Mouse (Mus musculus) limb, embryonic 12.5 days (tissue): ENCODE data around the gene Fgf11. TPM values are rescaled to one million over a fixed set of nuclear protein-coding genes. Genes with fewer than 3 reads are reported as not detected.

Experiments
- ATAC-seq: fragments of 200-750 bp; cut with Nextera tagmentation; 2 replicates; pipeline ENCODE4 v1.8.0; 2017; ENCODE audit warnings: low read depth, moderate TSS enrichment; ENCODE audit not compliant: insufficient number of reproducible peaks, insufficient read depth, low FRiP score, low TSS enrichment
- H3K27ac ChIP-seq: fragments of 300-500 bp; sonication (generic); 2 replicates; pipeline ENCODE4 v1.5.1; 2016; ENCODE audit warnings: mild to moderate bottlenecking, moderate library complexity
- H3K27me3 ChIP-seq: fragments of 300-500 bp; sonication (generic); 2 replicates; pipeline ENCODE4 v1.6.1; 2016; ENCODE audit warnings: mild to moderate bottlenecking, moderate library complexity
- H3K36me3 ChIP-seq: fragments of 300-500 bp; sonication (generic); 2 replicates; pipeline ENCODE4 v1.6.1; 2016; ENCODE audit warnings: mild to moderate bottlenecking, moderate library complexity
- H3K4me1 ChIP-seq: fragments of 300-500 bp; sonication (generic); replicated peaks from 2 replicates; pipeline ENCODE4 v1.6.1; 2016
- H3K4me2 ChIP-seq: fragments of 300-500 bp; sonication (generic); 2 replicates; pipeline ENCODE4 v1.6.1; 2016; ENCODE audit warnings: mild to moderate bottlenecking, moderate library complexity
- H3K4me3 ChIP-seq: fragments of 300-500 bp; sonication (generic); replicated peaks from 2 replicates; pipeline ENCODE4 v1.5.1; 2016; ENCODE audit warnings: mild to moderate bottlenecking
- H3K9ac ChIP-seq: fragments of 300-500 bp; sonication (generic); replicated peaks from 2 replicates; pipeline ENCODE4 v1.6.1; 2016; ENCODE audit warnings: mild to moderate bottlenecking, moderate library complexity
- H3K9me3 ChIP-seq: fragments of 300-500 bp; sonication (generic); 2 replicates; pipeline ENCODE4 v1.6.1; 2016; ENCODE audit warnings: mild to moderate bottlenecking, moderate library complexity
- WGBS: fragments of 180-500 bp; shearing (Covaris S2); methylation state at CpG from one replicate; pipeline ENCODE4 v1.1.7; 2016; 5-methylcytosine and 5-hydroxymethylcytosine counted together
- polyA plus RNA-seq: library from polyadenylated mRNA; unstranded; fragments of >200 nt; fragmentation: Nextera tagmentation; extraction: Ambion mirVana; gene quantifications from 2 replicates; pipeline ENCODE4 v1.2.1, GENCODE M21; 2016

Gene Fgf11
- polyA plus RNA-seq, 1 experiment from 2014 or later = 1.2 TPM

DNA sequence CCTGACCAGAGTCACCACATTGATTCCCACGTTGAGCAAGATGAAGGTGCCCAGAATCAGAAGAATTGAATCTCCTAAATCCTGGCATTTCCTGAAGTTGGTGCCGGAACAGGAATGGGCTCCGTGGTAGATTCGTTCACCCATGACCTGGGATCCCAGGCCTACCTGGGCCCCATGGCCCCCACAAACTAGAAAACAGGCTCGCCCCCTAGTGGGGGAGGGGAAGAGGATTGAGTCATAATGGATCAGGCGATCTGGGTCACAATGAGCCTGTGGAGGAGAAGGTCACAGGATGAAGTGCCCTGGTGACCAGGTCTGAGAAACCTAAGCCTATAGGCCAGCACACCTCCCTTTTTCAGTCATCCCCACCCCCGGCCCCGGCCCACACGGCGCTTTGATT lies 13.5 kb upstream of the Fgf11 start, which contains the start of gene Gm39566:
TSS of gene Gm39566 (minus strand) at position 144 of the 400 bp plus-strand sequence.
- Histone ChIP-seq H3K4me3 (no peak within 1 kb of the TSS), H3K9me3 (peaks cover 13% of the 10 kb centered on the region), H3K4me2 (no peak within 1 kb of the TSS), H3K4me1 (no peaks in the 10 kb centered on the region), H3K27me3 (no peaks in the 10 kb centered on the region), H3K9ac (no peak within 1 kb of the TSS), H3K36me3 (no peaks in the 10 kb centered on the region), H3K27ac (no peak within 1 kb of the TSS)
- WGBS = 58% methylated on average over 10 of the region's 10 CpGs
- ATAC-seq = no peak

DNA sequence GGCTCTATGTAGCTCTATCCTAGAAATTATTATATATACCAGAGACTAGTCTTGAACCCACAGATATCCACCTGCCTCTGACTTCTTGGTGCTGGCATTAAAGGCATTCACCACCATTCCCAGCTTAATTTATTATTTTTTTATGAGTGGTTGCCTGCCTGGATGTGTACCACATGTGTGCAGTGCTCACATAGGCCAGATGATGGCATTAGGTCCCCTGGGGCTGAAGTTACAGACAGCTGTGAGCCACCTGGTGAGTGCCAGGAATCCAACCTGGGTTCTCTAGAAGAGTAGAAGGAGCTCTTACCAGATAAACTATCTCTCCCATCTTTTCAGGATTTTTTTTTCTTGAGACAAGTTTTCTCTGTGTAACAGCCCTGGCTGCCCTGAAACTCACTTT lies 8.6 kb upstream of the Fgf11 start:
- Histone ChIP-seq H3K4me1 (no peaks in the 10 kb centered on the region), H3K4me3 (no peak overlapping the region), H3K4me2 (no peak overlapping the region), H3K9ac (no peak overlapping the region), H3K36me3 (no peaks in the 10 kb centered on the region), H3K27me3 (peaks cover 27% of the 10 kb centered on the region), H3K9me3 (peaks cover 9% of the 10 kb centered on the region), H3K27ac (no peak overlapping the region)
- no peak for ATAC-seq

DNA sequence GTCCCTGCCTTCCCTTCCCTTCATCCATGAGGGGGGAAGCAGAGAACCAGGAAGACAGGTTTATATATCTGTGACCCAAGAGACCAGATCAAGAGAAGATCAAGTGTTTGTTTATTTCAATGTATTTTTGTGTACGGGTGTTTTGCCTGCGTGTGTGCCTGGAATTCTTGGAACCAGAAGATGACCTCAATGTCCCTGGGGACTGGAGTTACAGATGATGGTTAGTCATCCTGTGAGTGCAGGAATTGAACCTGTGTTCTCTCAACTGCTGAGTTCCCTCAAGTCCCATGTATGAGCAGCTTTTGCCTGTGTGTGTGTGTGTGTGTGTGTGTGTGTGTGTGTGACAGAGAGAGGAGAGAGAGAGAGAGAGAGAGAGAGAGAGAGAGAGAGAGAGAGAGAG lies 6.0 kb upstream of the Fgf11 start:
- H3K27ac ChIP-seq = no peak overlapping the region
- H3K4me3 ChIP-seq = no peak overlapping the region
- H3K4me2 ChIP-seq = no peak overlapping the region
- ATAC-seq = no peak
- H3K4me1 ChIP-seq = peaks cover 26% of the 10 kb centered on the region
- no peaks in the 10 kb centered on the region for H3K36me3 ChIP-seq
- H3K9ac ChIP-seq = no peak overlapping the region
- peaks cover 9% of the 10 kb centered on the region for H3K9me3 ChIP-seq
- peaks cover 53% of the 10 kb centered on the region for H3K27me3 ChIP-seq
- 77% methylated on average over 2 of the region's 2 CpGs for WGBS

DNA sequence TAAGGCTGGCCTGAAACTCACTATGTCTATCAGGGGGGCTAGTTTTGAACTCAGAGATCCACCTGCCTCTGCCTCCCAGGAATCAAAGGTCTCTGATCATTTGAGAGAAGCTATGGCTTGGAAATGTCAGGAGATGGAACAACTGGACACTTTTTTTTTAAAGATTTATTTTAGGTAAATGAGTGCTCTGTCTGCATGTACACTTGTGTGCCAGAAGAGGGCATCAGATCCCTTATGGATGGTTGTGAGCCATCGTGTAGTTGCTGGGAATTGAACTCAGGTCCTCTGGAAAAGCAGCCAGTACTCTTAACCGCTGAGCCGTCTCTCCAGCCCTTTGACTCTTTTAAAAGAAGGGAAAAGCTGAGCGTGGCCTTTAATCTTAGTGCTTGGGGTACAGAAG lies 4.7 kb upstream of the Fgf11 start:
- Histone ChIP-seq H3K4me1 (peaks cover 38% of the 10 kb centered on the region), H3K4me3 (no peak overlapping the region), H3K36me3 (no peaks in the 10 kb centered on the region), H3K27me3 (peaks cover 66% of the 10 kb centered on the region), H3K9ac (no peak overlapping the region), H3K4me2 (no peak overlapping the region), H3K27ac (no peak overlapping the region), H3K9me3 (peaks cover 9% of the 10 kb centered on the region)
- WGBS = 78% methylated on average over 4 of the region's 4 CpGs
- no peak for ATAC-seq

DNA sequence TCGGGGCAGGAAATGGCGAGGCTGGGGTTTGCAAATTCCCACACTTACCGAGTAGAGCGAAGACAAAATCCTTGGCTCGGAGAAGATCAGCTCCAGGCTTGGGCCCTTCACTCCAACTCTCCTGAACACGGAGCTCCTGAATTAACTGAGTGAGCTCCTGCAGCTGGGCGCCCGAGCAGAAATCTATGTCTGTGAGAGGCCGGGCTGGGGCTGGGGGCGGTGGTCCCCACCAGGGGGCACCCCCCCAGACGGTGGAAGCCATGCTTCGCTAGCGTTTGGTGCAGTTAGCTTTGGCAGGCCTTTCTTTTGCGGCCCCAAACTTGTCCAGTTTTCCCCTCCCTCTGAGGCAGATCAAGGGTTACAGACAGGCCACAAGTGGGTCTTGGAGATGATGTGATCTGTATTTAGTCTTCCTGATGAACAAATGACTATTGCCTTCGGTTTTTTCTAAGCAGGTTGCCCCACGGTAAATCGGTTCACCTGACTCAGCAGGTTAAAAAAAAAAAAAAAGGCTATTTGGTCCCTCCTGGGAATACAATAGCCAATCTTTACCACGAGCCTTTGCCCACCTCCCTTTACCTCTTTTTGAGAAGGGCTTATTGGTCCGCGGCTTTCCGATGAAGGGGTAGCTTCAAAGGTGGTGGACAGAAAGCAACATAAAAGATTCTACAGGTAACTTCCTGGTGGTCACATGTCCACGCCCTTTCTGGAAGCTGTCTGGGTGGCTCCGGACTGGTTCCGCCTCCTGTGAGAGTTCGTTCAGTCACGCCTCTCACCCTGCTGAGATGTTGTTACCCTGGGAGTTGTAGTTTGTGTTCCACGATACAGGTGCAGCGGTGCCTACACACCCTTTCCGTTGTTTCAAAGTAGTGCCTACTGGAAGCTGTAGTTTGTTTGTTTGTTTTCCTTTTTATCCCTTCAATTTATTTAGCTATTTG lies 3.6 kb upstream of the Fgf11 start, which contains the start of gene Tmem102:
TSS of gene Tmem102 (minus strand) at position 653 of the 938 bp plus-strand sequence.
- peak within 1 kb of the TSS; percentile 92 for H3K4me2 ChIP-seq
- peaks cover 9% of the 10 kb centered on the region for H3K9me3 ChIP-seq
- peaks cover 77% of the 10 kb centered on the region for H3K27me3 ChIP-seq
- no peaks in the 10 kb centered on the region for H3K36me3 ChIP-seq
- 0 out of 2 replicates have a peak within 1 kb of the TSS, but pooled peaks have one; percentile 9 for H3K9ac ChIP-seq
- 6% methylated on average over 29 of the region's 29 CpGs for WGBS
- no peak for ATAC-seq
- peak within 1 kb of the TSS; percentile 57 for H3K4me3 ChIP-seq
- peaks cover 47% of the 10 kb centered on the region for H3K4me1 ChIP-seq
- no peak within 1 kb of the TSS for H3K27ac ChIP-seq

DNA sequence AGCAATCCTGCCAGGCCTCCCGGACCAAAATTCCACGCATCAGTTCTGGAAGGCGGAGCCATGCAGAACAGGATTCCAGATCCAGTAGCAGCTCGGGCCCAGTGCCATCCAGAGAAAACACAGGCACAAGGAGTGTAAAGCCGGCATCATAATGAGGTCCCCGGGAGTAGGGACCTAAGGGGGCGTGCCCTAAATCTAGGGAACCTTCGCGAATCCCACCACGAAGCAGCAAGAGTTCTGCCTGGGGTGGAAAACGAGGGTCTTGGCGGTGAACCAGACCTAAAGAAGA lies 2.9 kb upstream of the Fgf11 start:
- Histone ChIP-seq H3K4me3 (peak overlapping the region; percentile 57), H3K27me3 (peaks cover 84% of the 10 kb centered on the region), H3K36me3 (no peaks in the 10 kb centered on the region), H3K4me2 (peak overlapping the region; percentile 92), H3K4me1 (peaks cover 54% of the 10 kb centered on the region), H3K27ac (no peak overlapping the region), H3K9ac (0 out of 2 replicates have a peak overlapping the region, but pooled peaks have one; percentile 9), H3K9me3 (peaks cover 9% of the 10 kb centered on the region)
- ATAC-seq = no peak
- 3% methylated on average over 12 of the region's 12 CpGs for WGBS

DNA sequence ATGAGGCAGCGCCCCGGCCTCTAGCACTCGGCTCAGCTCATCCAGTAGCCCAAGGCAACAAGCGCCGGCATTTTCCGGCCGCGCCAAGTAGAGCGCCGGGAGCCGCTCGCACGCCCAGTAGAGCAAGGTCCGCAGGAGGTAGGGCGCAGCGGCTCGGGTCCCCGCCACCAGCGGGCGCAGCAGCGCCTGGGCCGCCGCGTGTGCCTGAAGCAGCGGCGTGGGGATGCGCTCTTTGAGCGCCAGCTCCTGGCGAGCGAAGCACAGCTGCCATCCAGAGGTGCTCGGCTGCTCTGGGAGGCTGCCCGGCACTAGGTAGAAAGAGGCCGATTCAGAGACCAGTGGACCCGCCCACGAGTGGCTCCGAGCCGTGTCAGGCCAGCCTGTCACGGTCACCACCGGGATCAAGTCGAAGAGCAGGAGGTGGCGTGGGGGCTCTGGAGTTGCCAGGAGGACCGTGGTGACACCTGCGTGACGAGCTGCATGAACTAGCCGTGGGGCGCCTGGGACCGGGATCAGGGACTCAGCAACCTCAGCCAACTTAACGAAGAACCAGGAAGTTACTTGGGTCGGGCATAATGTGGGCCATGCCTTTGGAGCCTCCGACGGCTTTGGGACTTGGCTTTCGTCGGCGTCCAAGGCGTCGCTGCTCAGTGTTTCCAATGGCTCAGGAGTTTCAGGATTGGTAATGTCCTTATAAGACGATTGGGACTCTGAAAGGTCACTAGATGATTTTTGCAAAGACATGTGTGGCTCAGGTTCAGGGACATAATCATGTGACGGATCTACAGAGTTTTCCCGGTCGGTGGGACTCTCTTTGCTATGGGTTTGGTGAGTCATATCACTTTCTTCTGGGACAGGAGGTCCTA lies 2.4 kb upstream of the Fgf11 start:
- ATAC-seq = peak; percentile 40
- H3K36me3 ChIP-seq = no peaks in the 10 kb centered on the region
- H3K4me3 ChIP-seq = peak overlapping the region; percentile 57
- WGBS = 2% methylated on average over 60 of the region's 60 CpGs
- H3K9ac ChIP-seq = peak overlapping the region; percentile 52
- peaks cover 9% of the 10 kb centered on the region for H3K9me3 ChIP-seq
- no peak overlapping the region for H3K27ac ChIP-seq
- peak overlapping the region; percentile 92 for H3K4me2 ChIP-seq
- peaks cover 58% of the 10 kb centered on the region for H3K4me1 ChIP-seq
- peaks cover 90% of the 10 kb centered on the region for H3K27me3 ChIP-seq

DNA sequence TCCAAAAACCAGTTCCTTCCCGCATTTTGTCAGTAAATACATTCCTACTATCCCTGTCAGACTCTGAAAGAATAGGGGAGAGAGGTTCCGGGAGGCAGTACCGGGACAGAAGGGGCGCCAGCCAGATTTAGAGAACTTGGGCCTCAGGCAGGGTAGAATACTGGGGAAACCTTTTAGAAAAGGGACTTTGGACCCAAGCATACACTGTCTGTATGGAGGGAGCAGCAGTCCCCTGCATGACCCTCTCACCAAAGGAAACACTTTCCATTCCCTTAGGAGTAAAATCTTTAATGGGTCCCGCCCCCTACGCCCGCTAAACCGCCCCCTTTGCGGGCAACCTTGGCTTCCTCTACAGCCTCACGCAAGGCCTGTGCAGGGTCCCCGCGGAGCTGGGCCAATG lies 1.7 kb upstream of the Fgf11 start:
- no peak for ATAC-seq
- H3K27ac ChIP-seq = no peak overlapping the region
- WGBS = 2% methylated on average over 12 of the region's 12 CpGs
- peak overlapping the region; percentile 92 for H3K4me2 ChIP-seq
- no peaks in the 10 kb centered on the region for H3K36me3 ChIP-seq
- peaks cover 58% of the 10 kb centered on the region for H3K4me1 ChIP-seq
- peak overlapping the region; percentile 52 for H3K9ac ChIP-seq
- H3K9me3 ChIP-seq = peaks cover 9% of the 10 kb centered on the region
- peak overlapping the region; percentile 57 for H3K4me3 ChIP-seq
- peaks cover 97% of the 10 kb centered on the region for H3K27me3 ChIP-seq

DNA sequence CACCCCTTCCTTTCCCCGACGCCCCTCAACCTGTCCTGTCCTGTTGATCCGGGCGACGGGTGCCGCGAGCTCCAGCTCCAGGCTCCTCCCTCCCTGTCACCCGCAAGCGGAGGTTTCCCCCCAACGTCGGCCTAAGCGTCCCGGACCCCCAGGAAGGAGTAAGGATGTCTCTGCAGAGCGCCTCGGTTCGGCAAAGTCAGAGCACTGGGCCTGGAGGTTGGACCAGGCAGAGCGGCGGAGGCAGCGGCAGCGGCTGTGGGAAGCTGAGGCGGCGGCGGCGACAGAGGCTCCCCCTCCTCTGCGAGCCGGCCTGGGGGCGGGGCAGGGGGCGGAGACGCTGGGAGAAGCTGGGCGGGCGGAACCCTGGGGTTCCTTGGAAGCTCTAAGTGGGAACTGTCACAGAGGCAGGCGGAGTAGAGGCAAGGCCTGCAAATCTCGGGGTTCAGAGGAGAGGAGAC lies 1.0 kb upstream of the Fgf11 start:
- Histone ChIP-seq H3K9ac (peak overlapping the region; percentile 63), H3K36me3 (no peaks in the 10 kb centered on the region), H3K9me3 (peaks cover 9% of the 10 kb centered on the region), H3K4me2 (peak overlapping the region; percentile 92), H3K27me3 (peaks cover 98% of the 10 kb centered on the region), H3K4me3 (peak overlapping the region; percentile 57), H3K27ac (no peak overlapping the region), H3K4me1 (peaks cover 58% of the 10 kb centered on the region)
- no peak for ATAC-seq
- under 1% methylated on average over 33 of the region's 33 CpGs for WGBS

DNA sequence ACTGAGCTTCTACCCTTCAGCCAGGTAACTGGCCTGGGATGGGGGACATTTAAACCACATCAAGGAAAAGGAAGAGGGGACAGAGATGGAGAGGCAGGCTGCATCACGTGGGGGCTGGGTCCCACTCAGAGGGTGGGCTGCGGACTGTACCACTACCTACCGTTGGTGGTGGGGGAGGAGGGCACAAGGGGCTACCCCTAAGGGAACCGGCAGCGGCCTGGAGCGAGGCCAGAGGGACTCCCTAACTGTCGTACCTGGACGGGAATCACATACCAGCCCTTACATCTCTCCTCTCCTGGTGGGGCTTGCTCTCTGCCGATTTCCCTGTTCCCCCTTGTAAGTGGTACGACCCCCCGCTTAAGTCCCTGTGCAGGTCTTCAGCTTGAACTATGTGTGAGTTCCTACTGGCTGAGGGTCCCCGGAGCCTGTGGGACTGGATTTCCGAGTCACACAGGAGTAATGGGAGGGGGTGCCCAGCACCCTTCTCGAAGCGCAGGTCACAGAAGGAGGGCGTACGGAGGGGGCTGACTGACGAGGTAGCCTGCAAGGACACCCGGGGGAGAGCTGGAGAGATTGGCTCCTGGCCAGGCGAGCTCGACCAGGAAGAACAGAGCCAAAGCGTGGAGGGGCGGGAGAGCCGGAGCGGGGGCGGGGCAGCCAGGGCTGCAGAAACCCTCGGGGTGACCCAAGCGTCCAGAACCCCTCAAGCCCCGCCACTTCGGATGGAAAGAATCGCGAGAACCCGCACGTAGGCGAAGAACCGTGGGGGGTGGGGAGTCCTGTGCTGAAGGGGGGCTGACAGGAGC lies 1.1 kb downstream of the Fgf11 start:
- H3K4me2 ChIP-seq = peak overlapping the region; percentile 92
- peaks cover 99% of the 10 kb centered on the region for H3K27me3 ChIP-seq
- peak; percentile 61; the same call in 1 of the 2 replicates for ATAC-seq
- peak overlapping the region; percentile 47 for H3K27ac ChIP-seq
- no peaks in the 10 kb centered on the region for H3K36me3 ChIP-seq
- WGBS = under 1% methylated on average over 35 of the region's 36 CpGs
- no peaks in the 10 kb centered on the region for H3K9me3 ChIP-seq
- H3K4me1 ChIP-seq = peaks cover 63% of the 10 kb centered on the region
- H3K4me3 ChIP-seq = peak overlapping the region; percentile 57
- H3K9ac ChIP-seq = peak overlapping the region; percentile 68
